Mouse (Mus musculus) layer of hippocampus, adult 9-10 months (tissue): ENCODE data around the gene Eps15l1.

Experiments used
- DNase-seq: peaks from one replicate; pipeline ENCODE4 v3.0.0; 2022; ENCODE audit warnings: low spot score

Gene Eps15l1

GRCm38 (mm10) chr8:72413839-72414238, 7.4 kb downstream of the Eps15l1 start:
- DNase-seq, result no peak

GRCm38 (mm10) chr8:72409443-72409842, 11.8 kb downstream of the Eps15l1 start:
- no peak for DNase-seq

- no peak for DNase-seq
Observed at GRCm38 (mm10) chr8:72407878-72408277, 13.4 kb downstream of the Eps15l1 start.

GRCm38 (mm10) chr8:72402981-72403380, 18.3 kb downstream of the Eps15l1 start:
- DNase-seq, result no peak

- no peak for DNase-seq
Observed at GRCm38 (mm10) chr8:72401381-72401780, 19.9 kb downstream of the Eps15l1 start.

GRCm38 (mm10) chr8:72385737-72386136, 35.5 kb downstream of the Eps15l1 start:
- no peak for DNase-seq

- no peak for DNase-seq
Observed at GRCm38 (mm10) chr8:72382395-72382794, 38.9 kb downstream of the Eps15l1 start.

- DNase-seq, result no peak
Observed at GRCm38 (mm10) chr8:72380656-72381055, 40.6 kb downstream of the Eps15l1 start.

GRCm38 (mm10) chr8:72376900-72377299, 44.4 kb downstream of the Eps15l1 start:
- DNase-seq, result no peak

- DNase-seq, result no peak
Observed at GRCm38 (mm10) chr8:72376309-72376708, 45.0 kb downstream of the Eps15l1 start.

- DNase-seq, result no peak
Observed at GRCm38 (mm10) chr8:72375161-72375560, 46.1 kb downstream of the Eps15l1 start.

GRCm38 (mm10) chr8:72372311-72372710, 48.9 kb downstream of the Eps15l1 start:
- no peak for DNase-seq

GRCm38 (mm10) chr8:72371356-72371755, 49.9 kb downstream of the Eps15l1 start:
- DNase-seq, result no peak

GRCm38 (mm10) chr8:72366435-72366834, 54.8 kb downstream of the Eps15l1 start:
- DNase-seq, result no peak

- DNase-seq, result peak; percentile 61
Observed at GRCm38 (mm10) chr8:72365826-72366225, 55.4 kb downstream of the Eps15l1 start.

- DNase-seq, result no peak
Observed at GRCm38 (mm10) chr8:72365016-72365415, 56.2 kb downstream of the Eps15l1 start.

- DNase-seq, result no peak
Observed at GRCm38 (mm10) chr8:72363457-72363856, 57.8 kb downstream of the Eps15l1 start.

- no peak for DNase-seq
Observed at GRCm38 (mm10) chr8:72362754-72363153, 58.5 kb downstream of the Eps15l1 start.

- no peak for DNase-seq
Observed at GRCm38 (mm10) chr8:72360162-72360561, 61.1 kb downstream of the Eps15l1 start.

- no peak for DNase-seq
Observed at GRCm38 (mm10) chr8:72356593-72356992, 64.7 kb downstream of the Eps15l1 start.

GRCm38 (mm10) chr8:72354272-72354671, 67.0 kb downstream of the Eps15l1 start:
- DNase-seq, result no peak

GRCm38 (mm10) chr8:72353700-72354045, 67.6 kb downstream of the Eps15l1 start:
- DNase-seq, result no peak

GRCm38 (mm10) chr8:72352951-72353699, 68.1 kb downstream of the Eps15l1 start:
- DNase-seq, result no peak

- no peak for DNase-seq
Observed at GRCm38 (mm10) chr8:72351405-72352005, 69.8 kb downstream of the Eps15l1 start.
